Mouse (Mus musculus) small intestine, adult 2 months (tissue): ENCODE data around the gene Gm6685. TPM values are rescaled to one million over a fixed set of nuclear protein-coding genes. Genes with fewer than 3 reads are reported as not detected.
"Not testable (repeated sequence)": the region's sequence is repeated elsewhere in the genome, so short reads cannot be mapped to it uniquely, and the experiment has no call there.

Source experiments
- H3K27ac ChIP-seq: fragments of 200-500 bp; 2 replicates; pipeline ENCODE4 v1.5.1; 2012; ENCODE audit warnings: low read depth, low read length, control low read depth, inconsistent platforms; ENCODE audit not compliant: insufficient read depth
- H3K27me3 ChIP-seq: fragments of 200-500 bp; 2 replicates; pipeline ENCODE4 v1.6.1; 2012; ENCODE audit warnings: mild to moderate bottlenecking, moderate library complexity, low read length, inconsistent platforms; ENCODE audit not compliant: control insufficient read depth, insufficient read depth
- H3K36me3 ChIP-seq: fragments of 200-500 bp; 2 replicates; pipeline ENCODE4 v1.6.1; 2012; ENCODE audit warnings: mild to moderate bottlenecking, low read length, control low read depth, inconsistent platforms; ENCODE audit not compliant: control insufficient read depth, insufficient read depth
- H3K4me1 ChIP-seq: fragments of 200-500 bp; 2 replicates; pipeline ENCODE4 v1.6.1; 2012; ENCODE audit warnings: low read length, inconsistent platforms, mixed read lengths; ENCODE audit not compliant: control insufficient read depth, insufficient read depth, insufficient read length
- H3K4me3 ChIP-seq: fragments of 200-500 bp; 2 replicates; pipeline ENCODE4 v1.5.1; 2012; ENCODE audit warnings: low read depth, mild to moderate bottlenecking, control low read depth, inconsistent platforms, low read length, moderate library complexity
- CTCF ChIP-seq: fragments of 200-500 bp; IDR thresholded peaks from 2 replicates; pipeline ENCODE4 v1.5.1; 2012; ENCODE audit warnings: low read depth, mild to moderate bottlenecking, control low read depth, inconsistent platforms, low read length, moderate library complexity, mixed read lengths; ENCODE audit not compliant: insufficient replicate concordance, insufficient read length; ENCODE audit errors: extremely low read depth
- POLR2A ChIP-seq: fragments of 200-500 bp; IDR thresholded peaks from 2 replicates; pipeline ENCODE4 v1.6.1; 2012; ENCODE audit warnings: low read depth, mild to moderate bottlenecking, control low read depth, inconsistent platforms, low read length, moderate library complexity
- WGBS: fragments of 180-500 bp; shearing (Covaris S2); methylation state at CpG from one replicate; pipeline ENCODE4 v1.1.7; 2018; 5-methylcytosine and 5-hydroxymethylcytosine counted together
- polyA plus RNA-seq: library from polyadenylated mRNA; depleted of rRNA; stranded (reverse); fragments of >200 nt; gene quantifications from 2 replicates; pipeline ENCODE4 v1.2.3, GENCODE M21; 2012; rRNA removed

Gene Gm6685
- 0.34 TPM in 1 of 2 replicates, not detected in the other for polyA plus RNA-seq

- WGBS: 92% methylated on average over 45 of the region's 45 CpGs
- H3K36me3 ChIP-seq, H3K4me3 ChIP-seq, H3K27me3 ChIP-seq, H3K27ac ChIP-seq, H3K4me1 ChIP-seq: not testable (repeated sequence)
Observed at GRCm38 (mm10) chr11:28339224-28340150, at the start of gene Gm6685. TSS of gene Gm6685 (minus strand) at chr11:28339867.

- Histone ChIP-seq H3K27me3 (no peaks in the 10 kb centered on the region), H3K27ac (no peak overlapping the region), H3K36me3 (no peaks in the 10 kb centered on the region), H3K4me1 (no peaks in the 10 kb centered on the region), H3K4me3 (no peak overlapping the region)
- TF ChIP-seq POLR2A (no peak), CTCF (no peak)
Observed at GRCm38 (mm10) chr11:28375891-28376290, 36.2 kb upstream of the Gm6685 start.

- no peak for TF ChIP-seq CTCF
- no peak for TF ChIP-seq POLR2A
- no peaks in the 10 kb centered on the region for H3K4me1 ChIP-seq
- no peak overlapping the region for H3K4me3 ChIP-seq
- H3K27ac ChIP-seq: no peak overlapping the region
- no peaks in the 10 kb centered on the region for H3K36me3 ChIP-seq
- H3K27me3 ChIP-seq: no peaks in the 10 kb centered on the region
Observed at GRCm38 (mm10) chr11:28374636-28375035, 35.0 kb upstream of the Gm6685 start.

- not testable (repeated sequence) for H3K4me1 ChIP-seq, H3K27me3 ChIP-seq, H3K27ac ChIP-seq, H3K4me3 ChIP-seq, H3K36me3 ChIP-seq
- 32% methylated on average over 5 of the region's 5 CpGs for WGBS
Observed at GRCm38 (mm10) chr11:28371381-28371780, 31.7 kb upstream of the Gm6685 start.

DNA sequence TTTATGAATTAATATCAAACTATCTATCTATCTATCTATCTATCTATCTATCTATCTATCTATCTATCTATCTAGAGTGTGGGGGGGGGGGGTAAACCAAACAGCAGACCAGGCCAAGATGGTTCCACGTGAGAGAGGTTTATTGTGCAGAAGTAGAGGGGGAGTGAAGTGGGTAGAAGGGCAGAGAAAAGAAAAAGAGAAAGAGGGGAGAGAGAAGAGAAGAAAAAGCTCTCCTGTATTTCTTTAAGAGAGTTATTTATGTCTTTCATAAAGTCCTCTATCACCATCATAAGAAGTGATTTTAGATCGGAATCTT lies 26.2 kb upstream of the Gm6685 start:
- H3K27ac ChIP-seq: no peak overlapping the region
- H3K4me3 ChIP-seq: no peak overlapping the region
- H3K36me3 ChIP-seq: no peaks in the 10 kb centered on the region
- no peaks in the 10 kb centered on the region for H3K27me3 ChIP-seq
- H3K4me1 ChIP-seq: no peaks in the 10 kb centered on the region
- TF ChIP-seq CTCF (no peak), POLR2A (no peak)
- 51% methylated on average over 2 of the region's 2 CpGs for WGBS

- Histone ChIP-seq H3K36me3 (no peaks in the 10 kb centered on the region), H3K27me3 (no peaks in the 10 kb centered on the region), H3K4me3 (peak overlapping the region; percentile 7; the same call in 1 of the 2 replicates), H3K4me1 (no peaks in the 10 kb centered on the region), H3K27ac (no peak overlapping the region)
- no peak for TF ChIP-seq POLR2A
- no peak for TF ChIP-seq CTCF
- 23% methylated on average over 26 of the region's 26 CpGs for WGBS
Observed at GRCm38 (mm10) chr11:28365209-28365928, 25.7 kb upstream of the Gm6685 start.

DNA sequence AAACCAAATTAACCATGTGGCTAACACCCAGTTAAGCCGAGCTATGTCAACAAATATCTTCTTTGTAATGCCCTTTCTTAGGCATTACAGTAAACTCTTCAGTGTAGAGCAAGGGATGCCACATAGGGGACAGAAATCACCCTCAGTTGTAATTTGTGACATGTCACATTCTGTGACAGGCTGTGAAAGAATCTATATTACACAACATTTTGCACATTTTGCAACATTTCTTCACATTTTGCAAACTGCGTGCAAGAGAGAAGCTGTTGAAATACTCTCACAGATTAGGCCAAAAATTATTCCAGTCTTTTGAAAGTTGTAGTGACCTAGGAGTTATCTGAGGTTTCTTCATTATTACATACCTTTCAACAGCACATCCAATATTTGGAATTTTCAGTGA lies 3.8 kb upstream of the Gm6685 start:
- no peak overlapping the region for H3K4me3 ChIP-seq
- no peaks in the 10 kb centered on the region for H3K27me3 ChIP-seq
- no peaks in the 10 kb centered on the region for H3K4me1 ChIP-seq
- TF ChIP-seq CTCF (no peak), POLR2A (no peak)
- WGBS: 87% methylated on average over 2 of the region's 2 CpGs
- H3K27ac ChIP-seq: no peak overlapping the region
- no peaks in the 10 kb centered on the region for H3K36me3 ChIP-seq
